Mouse (Mus musculus) myocyte (in vitro differentiated cells): ENCODE results near the gene Cd80. TPM values are rescaled to one million over a fixed set of nuclear protein-coding genes. Genes with fewer than 3 reads are reported as not detected.
"Not testable (repeated sequence)": the region's sequence is repeated elsewhere in the genome, so short reads cannot be mapped to it uniquely, and the experiment has no call there.

Experiments used
- H3K27me3 ChIP-seq: one replicate; pipeline ENCODE4 v1.6.1; 2011; ENCODE audit not compliant: control insufficient read depth, insufficient read depth, insufficient read length
- H3K36me3 ChIP-seq: one replicate; pipeline ENCODE4 v1.6.1; 2011; ENCODE audit not compliant: control insufficient read depth, insufficient read depth
- H3K4me2 ChIP-seq: one replicate; pipeline ENCODE4 v1.6.1; 2011; ENCODE audit warnings: low read depth, control low read depth
- H3K4me3 ChIP-seq: one replicate; pipeline ENCODE4 v1.5.1; 2011; ENCODE audit warnings: mild to moderate bottlenecking, control low read depth, moderate library complexity
- H3K79me2 ChIP-seq: one replicate; pipeline ENCODE4 v1.6.1; 2011; ENCODE audit not compliant: control insufficient read depth, insufficient read depth
- H3ac ChIP-seq: one replicate; pipeline ENCODE4 v1.6.1; 2011; ENCODE audit not compliant: control insufficient read depth, insufficient read length
- CEBPB ChIP-seq: IDR thresholded peaks from 2 replicates; pipeline ENCODE4 v1.6.1; 2011; ENCODE audit warnings: mild to moderate bottlenecking, moderate library complexity; ENCODE audit not compliant: poor library complexity, insufficient read depth, severe bottlenecking
- E2F4 ChIP-seq: IDR thresholded peaks from one replicate; pipeline ENCODE4 v1.6.1; 2011; ENCODE audit warnings: mild to moderate bottlenecking, control low read depth, moderate library complexity; ENCODE audit not compliant: insufficient read depth
- MAX ChIP-seq: IDR thresholded peaks from one replicate; pipeline ENCODE4 v1.6.1; 2011; ENCODE audit warnings: low read depth, mild to moderate bottlenecking, control low read depth
- MYOD1 ChIP-seq, 3 experiments: IDR thresholded peaks; one replicate each; pipeline ENCODE4 v1.6.1; 2011; ENCODE audit warnings: control low read depth in 2 of 3, low read depth in 2 of 3, mild to moderate bottlenecking in 2 of 3, moderate library complexity in 1 of 3; ENCODE audit not compliant: insufficient read length in 2 of 3, control insufficient read depth in 1 of 3
- MYOG ChIP-seq, 3 experiments: IDR thresholded peaks; one replicate each; pipeline ENCODE4 v1.6.1; 2011; ENCODE audit warnings: control low read depth in 2 of 3, low read depth in 2 of 3, mild to moderate bottlenecking in 2 of 3; ENCODE audit not compliant: insufficient read length in 2 of 3, control insufficient read depth in 1 of 3, insufficient read depth in 1 of 3
- POLR2A ChIP-seq: IDR thresholded peaks from one replicate; pipeline ENCODE4 v1.6.1; 2011; ENCODE audit warnings: low read depth, mild to moderate bottlenecking, control low read depth, moderate library complexity; ENCODE audit not compliant: insufficient read length
- POLR2AphosphoS2 ChIP-seq: IDR thresholded peaks from one replicate; pipeline ENCODE4 v1.6.1; 2011; ENCODE audit warnings: low read depth, control low read depth; ENCODE audit not compliant: insufficient read length
- REST ChIP-seq: IDR thresholded peaks from one replicate; pipeline ENCODE4 v1.6.1; 2011; ENCODE audit warnings: mild to moderate bottlenecking, control low read depth, moderate library complexity; ENCODE audit not compliant: insufficient read depth, insufficient read length
- SRF ChIP-seq: IDR thresholded peaks from one replicate; pipeline ENCODE4 v1.6.1; 2011; ENCODE audit warnings: low read depth; ENCODE audit not compliant: control insufficient read depth, insufficient read length
- TCF12 ChIP-seq: IDR thresholded peaks from one replicate; pipeline ENCODE4 v1.6.1; 2011; ENCODE audit warnings: mild to moderate bottlenecking, control low read depth; ENCODE audit not compliant: poor library complexity, insufficient read depth, severe bottlenecking
- TCF3 ChIP-seq: IDR thresholded peaks from one replicate; pipeline ENCODE4 v1.6.1; 2011; ENCODE audit warnings: low read depth, control low read depth; ENCODE audit not compliant: insufficient read length
- USF1 ChIP-seq: IDR thresholded peaks from one replicate; pipeline ENCODE4 v1.6.1; 2011; ENCODE audit warnings: low read depth, mild to moderate bottlenecking, control low read depth, moderate library complexity
- polyA plus RNA-seq: library from polyadenylated mRNA; unstranded; fragments of >200 nt; fragmentation: generic; extraction: Trizol; gene quantifications from one replicate; pipeline ENCODE4 v1.2.1, GENCODE M21; 2012; ENCODE audit warnings: missing spikeins

Cd80 gene
- polyA plus RNA-seq, 1 experiment = 27.1 TPM

GRCm38 (mm10) chr16:38475681-38476311, 20.4 kb downstream of the Cd80 start:
- no peak overlapping the region for H3ac ChIP-seq
- no peak overlapping the region for H3K4me3 ChIP-seq
- H3K36me3 ChIP-seq = peaks cover 31% of the 10 kb centered on the region
- peaks cover 22% of the 10 kb centered on the region for H3K79me2 ChIP-seq
- no peak overlapping the region for H3K4me2 ChIP-seq
- no peak for TF ChIP-seq CEBPB
- no peak for TF ChIP-seq USF1
- no peak for TF ChIP-seq TCF3
- TF ChIP-seq MAX = no peak
- no peak for TF ChIP-seq E2F4
- TF ChIP-seq POLR2A = no peak
- no peak for TF ChIP-seq REST
- no peak for TF ChIP-seq MYOG (IDR thresholded peaks at IDR 0.05; ENCODE audit: control insufficient read depth in 1 of 3, insufficient read depth in 1 of 3, insufficient read length in 2 of 3, low read depth in 2 of 3)
- TF ChIP-seq MYOD1 (IDR thresholded peaks at IDR 0.05; ENCODE audit: control insufficient read depth in 1 of 3, insufficient read length in 2 of 3, low read depth in 2 of 3) = no peak
- TF ChIP-seq POLR2AphosphoS2 = no peak
- TF ChIP-seq TCF12 = no peak
- TF ChIP-seq SRF = no peak
- H3K27me3 ChIP-seq = no peaks in the 10 kb centered on the region

- Histone ChIP-seq H3K79me2 (peaks cover 15% of the 10 kb centered on the region), H3K4me3 (no peak overlapping the region), H3K36me3 (peaks cover 31% of the 10 kb centered on the region), H3K4me2 (no peak overlapping the region), H3K27me3 (no peaks in the 10 kb centered on the region), H3ac (no peak overlapping the region)
- TF ChIP-seq E2F4 (no peak), REST (no peak), SRF (no peak), MAX (no peak), USF1 (no peak), POLR2A (no peak), CEBPB (no peak), TCF12 (no peak), MYOD1 (IDR thresholded peaks at IDR 0.05; ENCODE audit: control insufficient read depth in 1 of 3, insufficient read length in 2 of 3, low read depth in 2 of 3) (no peak), MYOG (IDR thresholded peaks at IDR 0.05; ENCODE audit: control insufficient read depth in 1 of 3, insufficient read depth in 1 of 3, insufficient read length in 2 of 3, low read depth in 2 of 3) (no peak), POLR2AphosphoS2 (no peak), TCF3 (no peak)
These were observed 21.2 kb downstream of the Cd80 start for GRCm38 (mm10) chr16:38476312-38477240.

GRCm38 (mm10) chr16:38477241-38477608, 21.9 kb downstream of the Cd80 start:
- H3K27me3 ChIP-seq, H3K79me2 ChIP-seq, H3ac ChIP-seq, H3K4me2 ChIP-seq, H3K4me3 ChIP-seq: not testable (repeated sequence)
- H3K36me3 ChIP-seq = peaks cover 31% of the 10 kb centered on the region

GRCm38 (mm10) chr16:38478296-38478695, 22.9 kb downstream of the Cd80 start:
- TF ChIP-seq POLR2A (no peak), TCF12 (no peak), CEBPB (no peak), USF1 (no peak), POLR2AphosphoS2 (no peak), MYOD1 (IDR thresholded peaks at IDR 0.05; ENCODE audit: control insufficient read depth in 1 of 3, insufficient read length in 2 of 3, low read depth in 2 of 3) (no peak), TCF3 (no peak), MYOG (IDR thresholded peaks at IDR 0.05; ENCODE audit: control insufficient read depth in 1 of 3, insufficient read depth in 1 of 3, insufficient read length in 2 of 3, low read depth in 2 of 3) (no peak), E2F4 (no peak), MAX (no peak), SRF (no peak), REST (no peak)
- H3K4me2 ChIP-seq = no peak overlapping the region
- no peak overlapping the region for H3K4me3 ChIP-seq
- H3K79me2 ChIP-seq = peaks cover under 1% of the 10 kb centered on the region
- no peaks in the 10 kb centered on the region for H3K27me3 ChIP-seq
- no peak overlapping the region for H3ac ChIP-seq
- peaks cover 37% of the 10 kb centered on the region for H3K36me3 ChIP-seq
